Mouse (Mus musculus): Measurements from ENCODE around the gene Rcn2. TPM values are rescaled to one million over a fixed set of nuclear protein-coding genes. Genes with fewer than 3 reads are reported as not detected.
"Not testable (repeated sequence)": the region's sequence is repeated elsewhere in the genome, so short reads cannot be mapped to it uniquely, and the experiment has no call there.

Gene Rcn2
- 21.7 and 22.9 TPM in 2 replicates for polyA plus RNA-seq (2015; fragmentation: Nextera tagmentation; extraction: Ambion mirVana)

GRCm38 (mm10) chr9:56041372-56042180, at the start of gene Rcn2:
TSS of gene Rcn2 (plus strand) at chr9:56041845.
- Histone ChIP-seq H3K9ac (ENCODE audit: low read depth, low read length) (peak within 1 kb of the TSS; percentile 80), H3K4me1 (ENCODE audit: control insufficient read depth, low read depth, low read length) (peaks cover 3% of the 10 kb centered on the region), H3K4me3 (ENCODE audit: low read depth, low read length) (peak within 1 kb of the TSS; percentile 74), H3K27ac (ENCODE audit: low read length) (peak within 1 kb of the TSS; percentile 59), H3K9me3 (replicated peaks; ENCODE audit: control insufficient read depth, low read length) (no peaks in the 10 kb centered on the region), H3K4me2 (ENCODE audit: low read depth, low read length) (peak within 1 kb of the TSS; percentile 97), H3K36me3 (ENCODE audit: control insufficient read depth, insufficient read depth) (no peaks in the 10 kb centered on the region), H3K27me3 (ENCODE audit: control insufficient read depth, insufficient read depth, low read depth, low read length) (no peaks in the 10 kb centered on the region)
- peak; percentile 100 for ATAC-seq (ENCODE audit: low read depth)
- under 1% methylated on average over 49 of the region's 49 CpGs for WGBS (ENCODE audit: insufficient replicate concordance)

GRCm38 (mm10) chr9:56004679-56005078, 37.0 kb upstream of the Rcn2 start:
- not testable (repeated sequence) for H3K9me3 ChIP-seq (replicated peaks; ENCODE audit: control insufficient read depth, low read length); H3K9ac ChIP-seq (ENCODE audit: low read depth, low read length); H3K36me3 ChIP-seq (ENCODE audit: control insufficient read depth, insufficient read depth); H3K4me3 ChIP-seq (ENCODE audit: low read depth, low read length); H3K4me1 ChIP-seq (ENCODE audit: control insufficient read depth, low read depth, low read length); H3K4me2 ChIP-seq (ENCODE audit: low read depth, low read length); ATAC-seq (ENCODE audit: low read depth); H3K27ac ChIP-seq (ENCODE audit: low read length); H3K27me3 ChIP-seq (ENCODE audit: control insufficient read depth, insufficient read depth, low read depth, low read length)
- WGBS (ENCODE audit: insufficient replicate concordance): no CpG with 5 or more reads among the region's 2 CpGs

- H3K27ac ChIP-seq (ENCODE audit: low read length): no peak within 1 kb of the TSS
- no peak within 1 kb of the TSS for H3K4me2 ChIP-seq (ENCODE audit: low read depth, low read length)
- no peaks in the 10 kb centered on the region for H3K4me1 ChIP-seq (ENCODE audit: control insufficient read depth, low read depth, low read length)
- whole genome bisulfite sequencing (ENCODE audit: insufficient replicate concordance): 50% methylated on average over 4 of the region's 4 CpGs
- no peaks in the 10 kb centered on the region for H3K36me3 ChIP-seq (ENCODE audit: control insufficient read depth, insufficient read depth)
- H3K27me3 ChIP-seq (ENCODE audit: control insufficient read depth, insufficient read depth, low read depth, low read length): no peaks in the 10 kb centered on the region
- no peak for ATAC-seq (ENCODE audit: low read depth)
- H3K4me3 ChIP-seq (ENCODE audit: low read depth, low read length): no peak within 1 kb of the TSS
- H3K9ac ChIP-seq (ENCODE audit: low read depth, low read length): no peak within 1 kb of the TSS
- H3K9me3 ChIP-seq (replicated peaks; ENCODE audit: control insufficient read depth, low read length): no peaks in the 10 kb centered on the region
Measured at GRCm38 (mm10) chr9:56010450-56010849, 31.2 kb upstream of the Rcn2 start, which contains the start of gene 4930563M21Rik. TSS of gene 4930563M21Rik (minus strand) at chr9:56010550.

- no peaks in the 10 kb centered on the region for H3K27me3 ChIP-seq (ENCODE audit: control insufficient read depth, insufficient read depth, low read depth, low read length)
- no peak overlapping the region for H3K4me2 ChIP-seq (ENCODE audit: low read depth, low read length)
- H3K9me3 ChIP-seq (replicated peaks; ENCODE audit: control insufficient read depth, low read length): no peaks in the 10 kb centered on the region
- ATAC-seq (ENCODE audit: low read depth): no peak
- WGBS (ENCODE audit: insufficient replicate concordance): 36% methylated on average over 2 of the region's 2 CpGs
- H3K4me1 ChIP-seq (ENCODE audit: control insufficient read depth, low read depth, low read length): no peaks in the 10 kb centered on the region
- no peak overlapping the region for H3K4me3 ChIP-seq (ENCODE audit: low read depth, low read length)
- H3K9ac ChIP-seq (ENCODE audit: low read depth, low read length): no peak overlapping the region
- no peaks in the 10 kb centered on the region for H3K36me3 ChIP-seq (ENCODE audit: control insufficient read depth, insufficient read depth)
- no peak overlapping the region for H3K27ac ChIP-seq (ENCODE audit: low read length)
Measured at GRCm38 (mm10) chr9:56024772-56025171, 16.9 kb upstream of the Rcn2 start.

GRCm38 (mm10) chr9:56027292-56027691, 14.4 kb upstream of the Rcn2 start:
- no peak for ATAC-seq (ENCODE audit: low read depth)
- 64% methylated on average over 16 of the region's 16 CpGs for WGBS (ENCODE audit: insufficient replicate concordance)

GRCm38 (mm10) chr9:56032219-56032618, 9.4 kb upstream of the Rcn2 start:
- Histone ChIP-seq H3K4me3 (ENCODE audit: low read depth, low read length) (no peak overlapping the region), H3K4me1 (ENCODE audit: control insufficient read depth, low read depth, low read length) (no peaks in the 10 kb centered on the region), H3K9ac (ENCODE audit: low read depth, low read length) (no peak overlapping the region), H3K9me3 (replicated peaks; ENCODE audit: control insufficient read depth, low read length) (no peaks in the 10 kb centered on the region), H3K4me2 (ENCODE audit: low read depth, low read length) (no peak overlapping the region), H3K27me3 (ENCODE audit: control insufficient read depth, insufficient read depth, low read depth, low read length) (no peaks in the 10 kb centered on the region), H3K27ac (ENCODE audit: low read length) (no peak overlapping the region), H3K36me3 (ENCODE audit: control insufficient read depth, insufficient read depth) (no peaks in the 10 kb centered on the region)
- WGBS (ENCODE audit: insufficient replicate concordance): 37% methylated on average over 3 of the region's 3 CpGs
- no peak for ATAC-seq (ENCODE audit: low read depth)

More at GRCm38 (mm10) chr9:56027292-56027691, 14.4 kb upstream of the Rcn2 start:
- Histone ChIP-seq H3K36me3 (ENCODE audit: control insufficient read depth, insufficient read depth) (no peaks in the 10 kb centered on the region), H3K9me3 (replicated peaks; ENCODE audit: control insufficient read depth, low read length) (no peaks in the 10 kb centered on the region), H3K27me3 (ENCODE audit: control insufficient read depth, insufficient read depth, low read depth, low read length) (no peaks in the 10 kb centered on the region), H3K4me2 (ENCODE audit: low read depth, low read length) (no peak overlapping the region), H3K27ac (ENCODE audit: low read length) (no peak overlapping the region), H3K9ac (ENCODE audit: low read depth, low read length) (no peak overlapping the region), H3K4me3 (ENCODE audit: low read depth, low read length) (no peak overlapping the region), H3K4me1 (ENCODE audit: control insufficient read depth, low read depth, low read length) (no peaks in the 10 kb centered on the region)

- H3K36me3 ChIP-seq (ENCODE audit: control insufficient read depth, insufficient read depth): no peaks in the 10 kb centered on the region
- H3K9me3 ChIP-seq (replicated peaks; ENCODE audit: control insufficient read depth, low read length): no peaks in the 10 kb centered on the region
- peak overlapping the region; percentile 74 for H3K4me3 ChIP-seq (ENCODE audit: low read depth, low read length)
- peak overlapping the region; percentile 80 for H3K9ac ChIP-seq (ENCODE audit: low read depth, low read length)
- peaks cover 3% of the 10 kb centered on the region for H3K4me1 ChIP-seq (ENCODE audit: control insufficient read depth, low read depth, low read length)
- ATAC-seq (ENCODE audit: low read depth): no peak
- H3K27me3 ChIP-seq (ENCODE audit: control insufficient read depth, insufficient read depth, low read depth, low read length): no peaks in the 10 kb centered on the region
- WGBS (ENCODE audit: insufficient replicate concordance): under 1% methylated on average over 16 of the region's 16 CpGs
- peak overlapping the region; percentile 59 for H3K27ac ChIP-seq (ENCODE audit: low read length)
- peak overlapping the region; percentile 97 for H3K4me2 ChIP-seq (ENCODE audit: low read depth, low read length)
Measured at GRCm38 (mm10) chr9:56042181-56042621, 556 bp downstream of the Rcn2 start.

- Histone ChIP-seq H3K36me3 (ENCODE audit: control insufficient read depth, insufficient read depth) (no peaks in the 10 kb centered on the region; the same call in 1 of the 2 replicates), H3K4me2 (ENCODE audit: low read depth, low read length) (no peak overlapping the region), H3K27me3 (ENCODE audit: control insufficient read depth, insufficient read depth, low read depth, low read length) (no peaks in the 10 kb centered on the region), H3K27ac (ENCODE audit: low read length) (no peak overlapping the region), H3K4me1 (ENCODE audit: control insufficient read depth, low read depth, low read length) (no peaks in the 10 kb centered on the region), H3K9me3 (replicated peaks; ENCODE audit: control insufficient read depth, low read length) (no peaks in the 10 kb centered on the region), H3K9ac (ENCODE audit: low read depth, low read length) (no peak overlapping the region), H3K4me3 (ENCODE audit: low read depth, low read length) (no peak overlapping the region)
- WGBS (ENCODE audit: insufficient replicate concordance): 74% methylated on average over 3 of the region's 3 CpGs
- ATAC-seq (ENCODE audit: low read depth): no peak
Measured at GRCm38 (mm10) chr9:56053796-56054195, 12.2 kb downstream of the Rcn2 start.

GRCm38 (mm10) chr9:56056147-56056546, 14.5 kb downstream of the Rcn2 start:
- Histone ChIP-seq H3K4me2 (ENCODE audit: low read depth, low read length) (no peak overlapping the region), H3K4me1 (ENCODE audit: control insufficient read depth, low read depth, low read length) (no peaks in the 10 kb centered on the region), H3K9me3 (replicated peaks; ENCODE audit: control insufficient read depth, low read length) (no peaks in the 10 kb centered on the region), H3K27ac (ENCODE audit: low read length) (no peak overlapping the region), H3K4me3 (ENCODE audit: low read depth, low read length) (no peak overlapping the region), H3K36me3 (ENCODE audit: control insufficient read depth, insufficient read depth) (peaks cover 2% of the 10 kb centered on the region; the same call in 1 of the 2 replicates), H3K27me3 (ENCODE audit: control insufficient read depth, insufficient read depth, low read depth, low read length) (no peaks in the 10 kb centered on the region), H3K9ac (ENCODE audit: low read depth, low read length) (no peak overlapping the region)
- no peak for ATAC-seq (ENCODE audit: low read depth)
- WGBS (ENCODE audit: insufficient replicate concordance): 72% methylated on average over 6 of the region's 6 CpGs

All from liver, embryonic 16.5 days (tissue).